9 mouse cellular contexts compared by ENCODE assay signal in genomic region chr10:50910400-50910799, GRCm38 (mm10). TPM values are rescaled to one million over a fixed set of nuclear protein-coding genes. Genes with fewer than 3 reads are reported as not detected.
DNase-seq lines count a peak whose midpoint lies in the region; ATAC-seq and TF ChIP-seq lines count a peak whose summit lies in the region.
"Had no signal": no experiment of that assay in that cellular context is flagged by ENCODE, and none has a peak within 500 bp of the region (broad histone marks: within the 10 kb centered on the region; RNA-seq: fewer than 3 reads in every experiment).

No protein-coding gene starts in this region.

- under 1% methylated on average over 16 of the region's 16 CpGs for WGBS in forebrain, embryonic 14.5 days
- WGBS in limb, embryonic 14.5 days: 3% methylated on average over 16 of the region's 16 CpGs
- 9% methylated on average over 16 of the region's 16 CpGs for WGBS in stomach, embryonic 15.5 days

- peaks cover 11% of the 10 kb centered on the region for H3K4me1 ChIP-seq in megakaryocyte, embryonic 14.5 days
- H3K4me1 ChIP-seq in forebrain, embryonic 14.5 days (ENCODE audit: control insufficient read depth, insufficient read depth, low read length): peaks cover 4% of the 10 kb centered on the region; the same call in 1 of the 2 replicates
- H3K4me1 ChIP-seq in limb, embryonic 14.5 days (ENCODE audit: control insufficient read depth, insufficient read depth, low read length): no peaks in the 10 kb centered on the region
- peaks cover 5% of the 10 kb centered on the region; the same call in 1 of the 2 replicates for H3K4me1 ChIP-seq in stomach, embryonic 15.5 days

- peaks cover 3% of the 10 kb centered on the region; the same call in 1 of the 2 replicates for H3K9me3 ChIP-seq in megakaryocyte, embryonic 14.5 days
- H3K9me3 ChIP-seq in forebrain, embryonic 14.5 days (replicated peaks; ENCODE audit: control insufficient read depth, low read length): no peaks in the 10 kb centered on the region
- H3K9me3 ChIP-seq in limb, embryonic 14.5 days (ENCODE audit: control insufficient read depth, low read length): 0 out of 2 replicates have a peak, but pooled peaks cover 3% of the 10 kb centered on the region
- no peaks in the 10 kb centered on the region for H3K9me3 ChIP-seq in stomach, embryonic 15.5 days

- no peak overlapping the region for H3K27ac ChIP-seq in forebrain, embryonic 14.5 days (ENCODE audit: low read depth, low read length)
- H3K27ac ChIP-seq in limb, embryonic 14.5 days (replicated peaks; ENCODE audit: low read depth, low read length): no peak overlapping the region
- no peak overlapping the region for H3K27ac ChIP-seq in stomach, embryonic 15.5 days

- H3K36me3 ChIP-seq in megakaryocyte, embryonic 14.5 days (replicated peaks; ENCODE audit: low read length): no peaks in the 10 kb centered on the region
- H3K36me3 ChIP-seq in forebrain, embryonic 14.5 days (ENCODE audit: control insufficient read depth, insufficient read depth, low read length): no peaks in the 10 kb centered on the region
- H3K36me3 ChIP-seq in limb, embryonic 14.5 days (ENCODE audit: control insufficient read depth, insufficient read depth, low read length): no peaks in the 10 kb centered on the region
- no peaks in the 10 kb centered on the region for H3K36me3 ChIP-seq in stomach, embryonic 15.5 days

- no peak for TF ChIP-seq POLR2A in limb, embryonic 14.5 days (IDR thresholded peaks at IDR 0.05; ENCODE audit: borderline replicate concordance, extremely low read depth, insufficient read depth, insufficient read length)

- peak; percentile 45 for DNase-seq in forebrain, embryonic 14.5 days (ENCODE audit: low spot score)
- DNase-seq in limb, embryonic 14.5 days (ENCODE audit: low spot score): no peak
- no peak for DNase-seq in left cerebral cortex, adult 9 months (ENCODE audit: low spot score in 2 of 2)

- peaks cover 76% of the 10 kb centered on the region for H3K27me3 ChIP-seq in megakaryocyte, embryonic 14.5 days (replicated peaks)
- peaks cover 69% of the 10 kb centered on the region for H3K27me3 ChIP-seq in forebrain, embryonic 14.5 days (replicated peaks; ENCODE audit: control insufficient read depth, insufficient read depth, low read length)
- peaks cover 69% of the 10 kb centered on the region for H3K27me3 ChIP-seq in limb, embryonic 14.5 days (ENCODE audit: control insufficient read depth, insufficient read depth, low read length)
- H3K27me3 ChIP-seq in stomach, embryonic 15.5 days (replicated peaks): peaks cover 53% of the 10 kb centered on the region

- no peak overlapping the region for H3K9ac ChIP-seq in forebrain, embryonic 14.5 days (ENCODE audit: low read length)
- no peak overlapping the region for H3K9ac ChIP-seq in limb, embryonic 14.5 days (ENCODE audit: low read depth, low read length, severe bottlenecking)
- no peak overlapping the region for H3K9ac ChIP-seq in stomach, embryonic 15.5 days

- no peak for ATAC-seq in megakaryocyte, adult 5-6 weeks (ENCODE audit: poor library complexity, severe bottlenecking)
- ATAC-seq in forebrain, embryonic 14.5 days: peak; percentile 65
- peak; percentile 21; the same call in 1 of the 2 replicates for ATAC-seq in limb, embryonic 14.5 days (ENCODE audit: low FRiP score, low read depth)
- no peak for ATAC-seq in stomach, embryonic 15.5 days (ENCODE audit: insufficient read depth, low FRiP score, low read depth)
- no peak for ATAC-seq in inflammation-experienced regulatory T-cells, adult 6 months
- no peak for ATAC-seq in erythroid progenitor cell, adult 5-6 weeks (replicated peaks; ENCODE audit: low FRiP score, poor library complexity, severe bottlenecking)

- peak overlapping the region; percentile 91 for H3K4me3 ChIP-seq in megakaryocyte, embryonic 14.5 days (replicated peaks)
- H3K4me3 ChIP-seq in forebrain, embryonic 14.5 days (ENCODE audit: low read depth, low read length): peak overlapping the region; percentile 18
- peak overlapping the region; percentile 10 for H3K4me3 ChIP-seq in limb, embryonic 14.5 days (replicated peaks; ENCODE audit: low read length)
- H3K4me3 ChIP-seq in stomach, embryonic 15.5 days (replicated peaks): peak overlapping the region; percentile 17; the same call in 1 of the 2 replicates

- peak overlapping the region; percentile 45 for H3K4me2 ChIP-seq in forebrain, embryonic 14.5 days (ENCODE audit: low read length)
- H3K4me2 ChIP-seq in limb, embryonic 14.5 days (replicated peaks; ENCODE audit: low read depth, low read length, severe bottlenecking): peak overlapping the region; percentile 32
- peak overlapping the region; percentile 29 for H3K4me2 ChIP-seq in stomach, embryonic 15.5 days

RNA-seq across cellular contexts. Expression of gene Sim1, which starts 15.8 kb away (rescaled TPM):
- not detected in 2 replicates for polyA plus RNA-seq in megakaryocyte, embryonic 14.5 days (2012; ENCODE audit: insufficient read depth, low replicate concordance)
- not detected in 2 replicates for total RNA-seq in megakaryocyte, adult 5-6 weeks (2015)
- not detected in 2 replicates for total RNA-seq in megakaryocyte, adult 5-6 weeks (2017)
- polyA plus RNA-seq in forebrain, embryonic 14.5 days (2014; fragmentation: Nextera tagmentation; extraction: Ambion mirVana): 1.5 and 1.8 TPM in 2 replicates
- 0.58 and 0.77 TPM in 2 replicates for polyA plus RNA-seq in limb, embryonic 14.5 days (2012; rRNA removed)
- polyA plus RNA-seq in limb, embryonic 14.5 days (2014; fragmentation: Nextera tagmentation; extraction: Ambion mirVana): 0.69 and 0.90 TPM in 2 replicates
- 0.23 and 0.61 TPM in 2 replicates for polyA plus RNA-seq in stomach, embryonic 15.5 days (2015; fragmentation: Nextera tagmentation; extraction: Ambion mirVana)
- polyA plus RNA-seq in inflammation-experienced regulatory T-cells, adult 6 months (2017; shearing (Covaris generic)): not detected
- total RNA-seq in erythroid progenitor cell, adult 5-6 weeks (2015; ENCODE audit: low replicate concordance): not detected in 2 replicates
- not detected in 2 replicates for total RNA-seq in erythroid progenitor cell, adult 5-6 weeks (2017; ENCODE audit: low replicate concordance)
- total RNA-seq: neutrophil, adult 5-6 weeks had no signal

Comparison
In these comparisons a context has a peak if more than half of its experiments do, and no peak if none do; other contexts are left out.
1. H3K4me3 ChIP-seq: peak in every context shown above with its lines; median percentile 91 in megakaryocyte, embryonic 14.5 days; 18 in forebrain, embryonic 14.5 days; 17 in stomach, embryonic 15.5 days; 10 in limb, embryonic 14.5 days.
2. ATAC-seq: peak in forebrain, embryonic 14.5 days (single experiment) and limb, embryonic 14.5 days (single experiment); none in megakaryocyte, adult 5-6 weeks (single experiment), stomach, embryonic 15.5 days (single experiment), inflammation-experienced regulatory T-cells, adult 6 months (single experiment) and erythroid progenitor cell, adult 5-6 weeks (single experiment).
3. Peak in every context shown above with its lines, with median percentiles within 50 percentile points of each other: H3K4me2 ChIP-seq.